Mouse (Mus musculus) thymus, adult 2 months (tissue): Measurements from ENCODE around the gene Lrfn4. TPM values are rescaled to one million over a fixed set of nuclear protein-coding genes. Genes with fewer than 3 reads are reported as not detected.

Source experiments
- DNase-seq: peaks from one replicate; pipeline ENCODE4 v3.0.0; 2021
- H3K27ac ChIP-seq: fragments of 200-500 bp; 2 replicates; pipeline ENCODE4 v1.5.1; 2012; ENCODE audit warnings: low read length, control low read depth; ENCODE audit not compliant: control insufficient read depth, insufficient read depth
- H3K27me3 ChIP-seq: fragments of 200-500 bp; 2 replicates; pipeline ENCODE4 v1.6.1; 2012; ENCODE audit warnings: mild to moderate bottlenecking, low read length, moderate library complexity, mixed read lengths; ENCODE audit not compliant: control insufficient read depth, insufficient read depth
- H3K36me3 ChIP-seq: fragments of 200-500 bp; 2 replicates; pipeline ENCODE4 v1.6.1; 2012; ENCODE audit warnings: mild to moderate bottlenecking, low read length, moderate library complexity; ENCODE audit not compliant: control insufficient read depth, insufficient read depth
- H3K4me1 ChIP-seq: fragments of 200-500 bp; replicated peaks from 2 replicates; pipeline ENCODE4 v1.6.1; 2012; ENCODE audit warnings: low read length; ENCODE audit not compliant: control insufficient read depth, insufficient read depth
- H3K4me3 ChIP-seq: fragments of 200-500 bp; 2 replicates; pipeline ENCODE4 v1.5.1; 2012; ENCODE audit warnings: mild to moderate bottlenecking, low read length, control low read depth, moderate library complexity; ENCODE audit not compliant: control insufficient read depth, insufficient read depth
- CTCF ChIP-seq: fragments of 200-500 bp; IDR thresholded peaks from 2 replicates; pipeline ENCODE4 v1.5.1; 2012; ENCODE audit warnings: mild to moderate bottlenecking, control low read depth, low read length, moderate library complexity, borderline replicate concordance; ENCODE audit not compliant: control insufficient read depth, poor library complexity, insufficient read depth; ENCODE audit errors: extremely low read depth
- POLR2A ChIP-seq: fragments of 200-500 bp; IDR thresholded peaks from 2 replicates; pipeline ENCODE4 v1.6.1; 2012; ENCODE audit warnings: mild to moderate bottlenecking, low read length, control low read depth, moderate library complexity; ENCODE audit not compliant: control insufficient read depth, poor library complexity, insufficient read depth; ENCODE audit errors: extremely low read depth
- WGBS: fragments of 180-500 bp; shearing (Covaris S2); methylation state at CpG from one replicate; pipeline ENCODE4 v1.1.7; 2018; 5-methylcytosine and 5-hydroxymethylcytosine counted together
- polyA plus RNA-seq: library from polyadenylated mRNA; depleted of rRNA; stranded (reverse); fragments of >200 nt; gene quantifications from 2 replicates; pipeline ENCODE4 v1.2.3, GENCODE M21; 2012

Gene Lrfn4
- polyA plus RNA-seq, 1 experiment, result 17.3 TPM

GRCm38 (mm10) chr19:4625829-4626535 is 10.5 kb upstream of the Lrfn4 start:
- no peak for TF ChIP-seq CTCF
- TF ChIP-seq POLR2A, result no peak
- no peak overlapping the region for H3K27ac ChIP-seq
- DNase-seq, result no peak
- peak overlapping the region; percentile 83 for H3K4me3 ChIP-seq
- H3K4me1 ChIP-seq, result peaks cover 9% of the 10 kb centered on the region
- WGBS, result 1% methylated on average over 35 of the region's 35 CpGs
- no peaks in the 10 kb centered on the region for H3K36me3 ChIP-seq
- no peaks in the 10 kb centered on the region for H3K27me3 ChIP-seq

GRCm38 (mm10) chr19:4625179-4625828 is 9.8 kb upstream of the Lrfn4 start, which contains the start of gene Rce1:
Rce1 (minus strand) TSS chr19:4625641.
- under 1% methylated on average over 64 of the region's 64 CpGs for WGBS
- TF ChIP-seq POLR2A (peak; percentile 64), CTCF (no peak)
- peak; percentile 90 for DNase-seq

GRCm38 (mm10) chr19:4624406-4625178 is 9.1 kb upstream of the Lrfn4 start:
- peak overlapping the region; percentile 83 for H3K4me3 ChIP-seq
- TF ChIP-seq CTCF (no peak), POLR2A (no peak)
- peaks cover 9% of the 10 kb centered on the region for H3K4me1 ChIP-seq
- H3K27me3 ChIP-seq, result no peaks in the 10 kb centered on the region
- H3K36me3 ChIP-seq, result no peaks in the 10 kb centered on the region
- no peak overlapping the region for H3K27ac ChIP-seq
- 40% methylated on average over 4 of the region's 4 CpGs for WGBS
- DNase-seq, result no peak

More at GRCm38 (mm10) chr19:4625179-4625828, 9.8 kb upstream of the Lrfn4 start, which contains the start of gene Rce1:
- no peaks in the 10 kb centered on the region for H3K36me3 ChIP-seq
- H3K27ac ChIP-seq, result no peak within 1 kb of the TSS
- peaks cover 9% of the 10 kb centered on the region for H3K4me1 ChIP-seq
- H3K27me3 ChIP-seq, result no peaks in the 10 kb centered on the region
- H3K4me3 ChIP-seq, result peak within 1 kb of the TSS; percentile 83

GRCm38 (mm10) chr19:4624006-4624405 is 8.5 kb upstream of the Lrfn4 start:
- no peak for TF ChIP-seq CTCF
- no peak for TF ChIP-seq POLR2A
- 96% methylated on average over 12 of the region's 12 CpGs for WGBS
- DNase-seq, result no peak
- H3K36me3 ChIP-seq, result no peaks in the 10 kb centered on the region
- H3K4me3 ChIP-seq, result no peak overlapping the region
- H3K27ac ChIP-seq, result no peak overlapping the region
- H3K4me1 ChIP-seq, result peaks cover 9% of the 10 kb centered on the region
- H3K27me3 ChIP-seq, result no peaks in the 10 kb centered on the region

- H3K4me3 ChIP-seq, result no peak overlapping the region
- H3K36me3 ChIP-seq, result no peaks in the 10 kb centered on the region
- H3K27me3 ChIP-seq, result no peaks in the 10 kb centered on the region
- no peak for TF ChIP-seq POLR2A
- TF ChIP-seq CTCF, result no peak
- DNase-seq, result no peak
- 96% methylated on average over 9 of the region's 9 CpGs for WGBS
- H3K27ac ChIP-seq, result no peak overlapping the region
- H3K4me1 ChIP-seq, result peaks cover 9% of the 10 kb centered on the region
Measured at GRCm38 (mm10) chr19:4623419-4623818, 8.0 kb upstream of the Lrfn4 start.

- Histone ChIP-seq H3K27me3 (no peaks in the 10 kb centered on the region), H3K4me1 (peaks cover 9% of the 10 kb centered on the region), H3K36me3 (no peaks in the 10 kb centered on the region), H3K27ac (no peak overlapping the region), H3K4me3 (no peak overlapping the region)
- TF ChIP-seq POLR2A (no peak), CTCF (no peak)
- WGBS, result 92% methylated on average over 5 of the region's 5 CpGs
- no peak for DNase-seq
Measured at GRCm38 (mm10) chr19:4622780-4623179, 7.3 kb upstream of the Lrfn4 start.
